Mouse (Mus musculus): ENCODE results near the gene Ltb4r2.

Gene Ltb4r2

DNA sequence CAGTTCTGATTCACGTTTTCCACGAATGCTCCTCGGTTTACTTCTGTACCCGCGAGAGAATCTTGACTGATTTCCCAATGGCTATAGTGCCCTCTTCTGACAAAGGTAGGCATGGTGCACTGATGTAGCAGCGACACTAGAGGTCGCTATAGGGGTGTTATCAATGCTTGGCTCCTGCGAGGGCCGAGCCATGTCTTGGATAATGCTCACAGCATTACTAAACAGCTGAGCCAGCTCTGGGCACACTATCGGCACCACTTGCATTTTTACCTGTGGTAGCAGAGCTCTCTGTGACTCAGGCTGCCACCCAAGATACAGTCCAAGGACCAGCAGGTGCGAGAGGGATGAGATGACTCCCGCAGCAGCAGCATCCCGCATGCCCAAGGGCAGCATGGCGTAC is 20.1 kb downstream of the Ltb4r2 start:
- peak; percentile 63 for DNase-seq (ENCODE audit: low spot score)

DNA sequence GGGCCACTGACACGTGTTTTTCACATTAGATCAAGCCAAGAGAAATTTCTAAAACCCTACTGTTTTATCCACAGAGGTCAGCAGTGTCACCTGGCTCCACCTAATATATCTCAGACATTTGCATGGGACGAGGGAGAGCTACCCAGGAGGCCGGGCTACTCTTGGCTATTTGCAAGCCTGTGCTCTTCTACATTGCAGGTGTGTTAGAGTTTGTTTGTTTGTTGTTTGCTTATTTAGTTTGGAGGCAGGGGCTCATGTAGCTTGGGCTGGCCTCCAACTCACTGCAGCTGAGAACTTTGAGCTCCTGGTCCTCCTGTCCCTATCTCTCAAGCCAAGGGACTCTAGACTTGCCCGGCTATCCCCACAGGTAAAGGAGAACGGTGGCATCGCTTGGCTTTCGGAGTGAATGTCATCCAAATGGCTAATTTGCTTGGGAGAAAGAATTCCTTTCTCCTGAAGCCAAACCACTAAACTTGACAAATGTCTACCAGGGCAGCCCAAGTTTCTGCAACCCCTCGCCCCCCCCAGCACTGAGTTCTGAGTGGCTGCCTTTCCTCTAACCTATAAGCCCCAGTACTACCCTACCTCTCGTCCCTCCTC is 21.2 kb downstream of the Ltb4r2 start:
- DNase-seq (ENCODE audit: low spot score): no peak

DNA sequence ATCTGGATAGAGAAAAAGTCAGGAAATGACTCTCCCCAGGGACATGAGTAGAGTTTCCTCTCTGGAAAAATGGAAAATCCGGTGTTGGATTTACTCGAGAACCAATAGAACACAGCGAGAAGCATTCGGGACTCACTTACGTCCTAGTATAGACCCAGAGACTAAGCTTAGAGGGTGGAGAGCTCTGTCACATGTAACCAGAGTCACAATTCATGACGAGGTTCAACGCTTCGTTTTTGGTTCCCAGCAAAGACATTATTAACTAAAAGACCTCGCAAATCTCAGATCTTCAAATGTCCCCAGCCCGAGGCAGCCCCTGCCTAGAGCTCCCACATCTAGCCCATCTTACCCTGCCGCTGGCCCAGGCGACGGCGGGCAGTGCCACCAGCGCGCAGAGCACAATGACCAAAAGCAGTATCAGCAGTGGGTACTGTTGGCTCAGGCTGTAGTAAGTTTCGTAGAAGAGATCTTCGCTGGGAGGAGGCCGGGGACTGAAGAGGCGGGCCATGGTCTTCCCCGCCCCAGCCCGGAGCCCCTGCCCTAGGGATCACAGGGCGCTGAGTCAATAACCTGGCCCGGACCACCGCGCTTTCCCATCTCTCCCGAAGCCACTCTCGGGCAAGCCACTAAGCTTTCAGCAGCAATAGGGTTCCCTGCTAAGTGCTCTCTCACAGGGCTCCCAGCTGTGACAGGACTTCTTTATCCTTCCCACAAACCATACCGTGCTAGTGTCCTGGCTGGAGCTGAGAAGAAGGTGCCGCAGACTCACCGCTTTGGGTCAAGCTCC is 22.1 kb downstream of the Ltb4r2 start:
- DNase-seq (ENCODE audit: low spot score): no peak

DNA sequence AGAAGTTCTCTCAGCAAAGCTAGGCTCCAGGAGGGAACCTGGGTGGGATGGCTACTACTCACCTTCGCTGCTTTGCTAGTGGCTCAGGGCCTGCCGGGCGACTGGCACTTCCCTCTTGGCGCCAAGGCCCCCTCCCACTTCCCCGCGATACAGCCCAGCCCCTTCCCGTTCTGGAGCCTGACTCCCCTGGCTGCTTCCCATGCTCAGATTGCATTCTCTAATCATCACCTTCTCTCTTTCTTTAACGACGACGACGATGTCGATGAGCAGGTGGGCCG is 22.7 kb downstream of the Ltb4r2 start, which contains the start of gene Adcy4:
Gene Adcy4, minus strand, starts transcription at position 138 of the 278 bp plus-strand sequence.
- no peak for DNase-seq (ENCODE audit: low spot score)

DNA sequence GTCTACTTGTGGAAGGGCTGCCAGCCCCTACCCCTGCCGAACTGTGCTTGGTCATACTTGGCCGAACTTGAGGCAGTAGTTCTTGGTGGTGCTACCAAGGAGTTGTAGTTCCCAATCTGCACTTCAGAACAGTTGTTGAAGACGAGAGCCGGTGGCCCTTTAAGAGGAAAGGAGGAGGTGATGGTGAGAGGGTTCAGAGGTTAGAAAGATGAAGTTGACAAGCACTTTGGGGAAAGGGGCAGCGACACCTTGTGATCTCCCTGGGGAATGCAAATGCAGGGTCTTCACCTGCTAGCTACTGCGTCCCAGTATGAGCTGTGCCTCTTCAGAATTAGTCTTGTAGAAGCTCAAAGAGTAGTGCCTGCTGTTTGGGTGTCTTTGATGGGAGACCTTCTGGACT is 24.0 kb downstream of the Ltb4r2 start:
- DNase-seq (ENCODE audit: low spot score): no peak

DNA sequence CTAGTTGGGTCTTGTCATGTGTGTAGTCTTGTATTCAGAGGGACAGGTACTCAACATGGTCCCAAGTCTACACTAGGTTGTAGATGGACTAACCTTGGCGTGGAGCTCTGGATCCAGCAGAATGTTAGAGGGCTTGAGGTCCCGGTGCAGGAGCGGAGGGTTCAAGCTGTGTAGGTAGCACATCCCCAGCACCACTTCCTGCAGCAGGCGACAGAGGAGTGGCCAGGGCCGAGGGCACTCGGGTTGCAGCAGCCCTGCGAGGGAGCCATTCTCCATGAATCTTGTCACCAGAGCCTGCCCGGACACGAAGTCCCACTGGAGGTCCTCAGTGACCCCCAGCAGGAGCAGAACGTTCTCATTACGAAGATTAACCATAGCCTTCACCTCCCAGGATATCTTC is 26.5 kb downstream of the Ltb4r2 start:
- no peak for DNase-seq (ENCODE audit: low spot score)

DNA sequence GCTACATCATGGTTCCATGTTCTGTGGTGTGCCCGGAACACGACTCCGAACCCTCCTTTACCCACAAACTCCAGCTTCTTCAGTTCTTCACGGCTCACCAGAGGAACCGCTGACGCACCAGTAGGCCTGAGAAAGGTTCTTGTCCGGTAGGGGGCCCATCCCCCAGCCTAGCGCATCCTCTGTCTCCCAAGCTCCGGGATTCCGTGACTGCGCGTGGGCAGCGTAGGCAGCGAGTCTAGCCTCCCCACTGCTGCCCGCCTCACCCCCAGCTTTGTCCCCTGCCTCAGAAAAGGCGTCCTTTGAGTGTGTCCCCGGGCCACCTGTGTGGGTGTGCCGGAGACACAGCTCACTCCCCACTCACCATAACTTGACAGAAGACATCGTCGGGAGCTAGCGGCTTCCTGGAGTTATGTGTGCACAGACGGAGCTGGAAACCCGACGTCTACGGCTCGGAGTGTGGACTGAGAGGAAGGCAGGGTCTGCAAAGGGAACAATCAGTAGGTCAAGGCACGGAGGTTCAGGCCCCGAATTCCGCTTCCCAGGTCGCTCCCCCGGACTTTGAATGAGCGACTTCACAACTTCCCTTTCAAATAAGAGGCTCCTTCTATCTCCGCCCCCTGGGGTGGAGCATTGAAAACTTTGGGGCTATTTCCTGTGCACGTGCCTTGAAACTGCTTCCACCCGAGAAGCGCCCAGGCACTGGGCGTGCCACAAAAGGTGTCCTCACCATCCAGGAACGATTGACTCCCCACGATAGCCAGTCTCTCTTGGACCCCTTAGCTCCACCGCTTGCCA is 27.2 kb downstream of the Ltb4r2 start, which contains the start of gene Ripk3:
Gene Ripk3, minus strand, starts transcription at position 610 of the 795 bp plus-strand sequence.
- DNase-seq (ENCODE audit: low spot score): peak; percentile 59

DNA sequence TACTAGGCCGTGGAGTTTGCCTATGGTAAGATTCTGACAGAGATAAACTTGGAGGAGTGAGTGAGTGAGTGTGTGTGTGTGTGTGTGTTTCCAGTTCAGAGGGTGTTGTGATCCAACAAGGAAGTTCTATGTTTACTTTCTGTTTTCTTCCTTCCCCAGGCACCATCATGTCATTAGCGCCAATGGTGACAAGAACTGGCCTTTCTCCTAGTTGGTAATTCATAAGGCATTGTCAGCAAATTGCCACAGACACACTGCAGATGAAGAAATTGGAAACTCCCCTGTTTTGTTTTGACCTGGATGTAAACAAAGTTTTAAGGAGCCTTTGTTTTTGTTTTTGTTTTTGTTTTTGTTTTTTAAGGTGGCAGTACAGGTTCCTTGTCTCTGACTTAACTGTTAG is 32.2 kb downstream of the Ltb4r2 start:
- DNase-seq (ENCODE audit: low spot score): no peak

DNA sequence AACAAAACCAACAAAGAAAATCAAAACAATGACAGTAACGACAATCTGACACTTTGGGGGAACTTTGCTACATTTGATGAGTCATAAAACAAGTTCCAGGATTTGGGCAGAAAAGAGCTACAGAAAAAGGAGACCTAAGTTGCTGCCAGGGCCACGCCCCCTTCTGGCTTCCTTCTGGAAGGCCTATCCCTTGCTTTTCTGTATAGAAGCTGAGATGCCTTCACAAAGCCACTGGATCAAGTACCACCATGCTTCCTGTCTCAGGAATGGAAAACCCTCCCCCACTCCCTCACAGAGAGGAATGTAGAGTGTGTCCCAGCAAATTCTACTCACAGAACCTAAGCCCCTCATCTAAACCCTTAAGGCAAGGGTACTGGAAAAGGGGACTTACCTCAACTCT is 32.7 kb downstream of the Ltb4r2 start:
- no peak for DNase-seq (ENCODE audit: low spot score)

DNA sequence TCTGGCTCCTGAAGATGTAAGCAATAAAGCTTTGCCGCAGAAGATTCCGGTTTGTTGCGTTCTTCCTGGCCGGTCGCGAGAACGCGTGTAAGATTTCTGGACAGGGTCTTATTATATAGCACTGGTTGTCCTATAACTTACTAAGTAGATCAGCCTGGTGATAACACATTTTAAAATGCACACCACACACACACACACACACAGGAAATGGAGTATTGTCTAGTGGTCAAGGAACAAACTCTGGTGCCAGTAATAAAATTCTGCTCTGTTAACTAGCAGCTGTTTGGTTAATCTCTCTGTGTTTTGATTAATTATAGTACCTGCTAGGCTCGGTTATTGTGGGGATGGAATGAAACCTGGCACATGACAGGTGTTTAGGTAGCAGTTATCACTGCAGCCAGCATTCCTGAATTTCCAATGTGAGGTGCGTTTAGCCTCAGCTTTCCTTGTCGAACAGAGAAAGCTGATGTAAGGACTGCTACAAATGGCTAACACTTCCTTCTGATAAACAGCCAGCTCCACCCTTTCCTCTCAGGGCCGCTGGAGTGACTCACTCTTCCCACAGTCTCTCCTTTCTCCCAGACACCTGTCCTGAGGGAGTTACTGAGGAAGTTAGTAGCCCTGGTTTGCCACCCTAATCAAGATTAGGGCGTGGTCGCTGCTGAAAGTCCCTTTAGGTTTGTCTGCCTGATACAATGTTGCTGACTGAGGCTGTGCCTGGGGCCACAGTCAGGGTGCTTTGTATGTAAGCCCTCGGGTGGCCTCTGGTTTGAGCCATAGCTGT is 34.3 kb downstream of the Ltb4r2 start:
- DNase-seq (ENCODE audit: low spot score): no peak
